Mouse (Mus musculus) myocyte (in vitro differentiated cells): ENCODE measurements at regions not wholly inside any gene's neighbourhood (a gene's known extent, or its start where the extent isn't known, plus 50 kb on each side); places are given as distances from the start of the nearest gene placed in this dataset.
A peak's percentile ranks its signal among the peaks of the same experiment; 100 is the strongest.

ENCODE experiments used
- H3K27me3 ChIP-seq: one replicate; pipeline ENCODE4 v1.6.1; 2011; ENCODE audit not compliant: control insufficient read depth, insufficient read depth, insufficient read length
- H3K36me3 ChIP-seq: one replicate; pipeline ENCODE4 v1.6.1; 2011; ENCODE audit not compliant: control insufficient read depth, insufficient read depth
- H3K4me2 ChIP-seq: one replicate; pipeline ENCODE4 v1.6.1; 2011; ENCODE audit warnings: low read depth, control low read depth
- H3K4me3 ChIP-seq: one replicate; pipeline ENCODE4 v1.5.1; 2011; ENCODE audit warnings: mild to moderate bottlenecking, control low read depth, moderate library complexity
- H3K79me2 ChIP-seq: one replicate; pipeline ENCODE4 v1.6.1; 2011; ENCODE audit not compliant: control insufficient read depth, insufficient read depth
- H3ac ChIP-seq: one replicate; pipeline ENCODE4 v1.6.1; 2011; ENCODE audit not compliant: control insufficient read depth, insufficient read length
- CEBPB ChIP-seq: IDR thresholded peaks from 2 replicates; pipeline ENCODE4 v1.6.1; 2011; ENCODE audit warnings: mild to moderate bottlenecking, moderate library complexity; ENCODE audit not compliant: poor library complexity, insufficient read depth, severe bottlenecking
- E2F4 ChIP-seq: IDR thresholded peaks from one replicate; pipeline ENCODE4 v1.6.1; 2011; ENCODE audit warnings: mild to moderate bottlenecking, control low read depth, moderate library complexity; ENCODE audit not compliant: insufficient read depth
- MAX ChIP-seq: IDR thresholded peaks from one replicate; pipeline ENCODE4 v1.6.1; 2011; ENCODE audit warnings: low read depth, mild to moderate bottlenecking, control low read depth
- MYOD1 ChIP-seq, 3 experiments: IDR thresholded peaks; one replicate each; pipeline ENCODE4 v1.6.1; 2011; ENCODE audit warnings: control low read depth in 2 of 3, low read depth in 2 of 3, mild to moderate bottlenecking in 2 of 3, moderate library complexity in 1 of 3; ENCODE audit not compliant: insufficient read length in 2 of 3, control insufficient read depth in 1 of 3
- MYOG ChIP-seq, 3 experiments: IDR thresholded peaks; one replicate each; pipeline ENCODE4 v1.6.1; 2011; ENCODE audit warnings: control low read depth in 2 of 3, low read depth in 2 of 3, mild to moderate bottlenecking in 2 of 3; ENCODE audit not compliant: insufficient read length in 2 of 3, control insufficient read depth in 1 of 3, insufficient read depth in 1 of 3
- POLR2A ChIP-seq: IDR thresholded peaks from one replicate; pipeline ENCODE4 v1.6.1; 2011; ENCODE audit warnings: low read depth, mild to moderate bottlenecking, control low read depth, moderate library complexity; ENCODE audit not compliant: insufficient read length
- POLR2AphosphoS2 ChIP-seq: IDR thresholded peaks from one replicate; pipeline ENCODE4 v1.6.1; 2011; ENCODE audit warnings: low read depth, control low read depth; ENCODE audit not compliant: insufficient read length
- REST ChIP-seq: IDR thresholded peaks from one replicate; pipeline ENCODE4 v1.6.1; 2011; ENCODE audit warnings: mild to moderate bottlenecking, control low read depth, moderate library complexity; ENCODE audit not compliant: insufficient read depth, insufficient read length
- SRF ChIP-seq: IDR thresholded peaks from one replicate; pipeline ENCODE4 v1.6.1; 2011; ENCODE audit warnings: low read depth; ENCODE audit not compliant: control insufficient read depth, insufficient read length
- TCF12 ChIP-seq: IDR thresholded peaks from one replicate; pipeline ENCODE4 v1.6.1; 2011; ENCODE audit warnings: mild to moderate bottlenecking, control low read depth; ENCODE audit not compliant: poor library complexity, insufficient read depth, severe bottlenecking
- TCF3 ChIP-seq: IDR thresholded peaks from one replicate; pipeline ENCODE4 v1.6.1; 2011; ENCODE audit warnings: low read depth, control low read depth; ENCODE audit not compliant: insufficient read length
- USF1 ChIP-seq: IDR thresholded peaks from one replicate; pipeline ENCODE4 v1.6.1; 2011; ENCODE audit warnings: low read depth, mild to moderate bottlenecking, control low read depth, moderate library complexity

- Histone ChIP-seq H3K4me2 (no peak overlapping the region), H3K79me2 (no peaks in the 10 kb centered on the region), H3K4me3 (no peak overlapping the region), H3K36me3 (no peaks in the 10 kb centered on the region), H3K27me3 (no peaks in the 10 kb centered on the region), H3ac (no peak overlapping the region)
- TF ChIP-seq MAX (no peak), TCF12 (no peak), TCF3 (no peak), E2F4 (no peak), MYOD1 (IDR thresholded peaks at IDR 0.05; ENCODE audit: control insufficient read depth in 1 of 3, insufficient read length in 2 of 3, low read depth in 2 of 3) (no peak), POLR2A (no peak), REST (no peak), POLR2AphosphoS2 (no peak), CEBPB (no peak), SRF (no peak), MYOG (IDR thresholded peaks at IDR 0.05; ENCODE audit: control insufficient read depth in 1 of 3, insufficient read depth in 1 of 3, insufficient read length in 2 of 3, low read depth in 2 of 3) (no peak), USF1 (no peak)
Observed at GRCm38 (mm10) chr17:45819143-45819542, 85.5 kb upstream of the 1600014C23Rik start.

DNA sequence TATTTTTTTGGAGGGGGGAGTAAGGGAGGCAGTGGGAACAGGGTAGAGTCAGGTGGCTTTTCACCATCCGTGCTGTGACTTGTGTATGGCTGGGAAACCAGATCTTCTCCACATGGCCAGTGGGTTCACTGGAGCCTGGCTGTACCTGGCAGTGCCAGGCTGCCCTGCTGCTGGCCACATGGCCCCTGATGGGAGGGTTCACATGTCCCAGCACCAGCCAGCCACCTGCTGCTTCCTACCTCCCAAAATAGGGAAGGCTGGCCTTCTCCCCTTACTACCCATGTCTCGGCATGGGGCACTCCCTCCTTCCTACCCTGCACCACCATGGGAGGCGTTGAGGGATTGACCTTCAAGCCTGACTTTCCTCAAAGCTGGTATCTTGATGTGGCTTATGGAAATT, 82.9 kb upstream of the 1600014C23Rik start:
- no peak overlapping the region for H3ac ChIP-seq
- H3K36me3 ChIP-seq = no peaks in the 10 kb centered on the region
- H3K27me3 ChIP-seq = no peaks in the 10 kb centered on the region
- TF ChIP-seq MYOG (IDR thresholded peaks at IDR 0.05; ENCODE audit: control insufficient read depth in 1 of 3, insufficient read depth in 1 of 3, insufficient read length in 2 of 3, low read depth in 2 of 3) = peak in 1 of 3 experiments; percentile 40
- peak in 1 of 3 experiments; percentile 77 for TF ChIP-seq MYOD1 (IDR thresholded peaks at IDR 0.05; ENCODE audit: control insufficient read depth in 1 of 3, insufficient read length in 2 of 3, low read depth in 2 of 3)
- TF ChIP-seq TCF12 = no peak
- H3K79me2 ChIP-seq = no peaks in the 10 kb centered on the region
- H3K4me2 ChIP-seq = peak overlapping the region; percentile 58
- no peak overlapping the region for H3K4me3 ChIP-seq

DNA sequence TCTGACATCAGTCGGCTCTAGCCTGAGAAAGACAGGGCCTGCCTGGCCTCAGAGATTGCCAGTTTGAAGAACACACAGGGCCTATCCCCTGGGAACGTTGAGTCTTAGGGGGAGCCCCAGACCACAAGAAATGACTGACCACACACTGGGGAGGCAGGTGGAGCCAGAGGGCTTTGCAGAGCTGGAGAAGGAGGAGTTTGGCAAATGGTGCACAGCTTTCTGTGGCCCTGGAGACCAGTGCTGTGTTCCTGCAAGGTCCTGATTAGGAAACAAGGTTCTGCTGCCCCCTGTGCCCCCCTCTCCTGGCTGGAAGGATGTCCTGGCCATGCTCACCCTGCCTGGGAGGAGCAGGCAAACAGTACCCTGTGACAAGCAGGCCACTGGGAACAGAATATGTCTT, 82.2 kb upstream of the 1600014C23Rik start:
- Histone ChIP-seq H3ac (no peak overlapping the region), H3K36me3 (no peaks in the 10 kb centered on the region), H3K4me2 (peak overlapping the region; percentile 58), H3K4me3 (no peak overlapping the region), H3K27me3 (no peaks in the 10 kb centered on the region), H3K79me2 (no peaks in the 10 kb centered on the region)
- TF ChIP-seq CEBPB (no peak), MYOG (IDR thresholded peaks at IDR 0.05; ENCODE audit: control insufficient read depth in 1 of 3, insufficient read depth in 1 of 3, insufficient read length in 2 of 3, low read depth in 2 of 3) (peak in 2 of 3 experiments; percentile 47 to 51), MAX (no peak), MYOD1 (IDR thresholded peaks at IDR 0.05; ENCODE audit: control insufficient read depth in 1 of 3, insufficient read length in 2 of 3, low read depth in 2 of 3) (peak in 2 of 3 experiments; percentile 54 to 78)

DNA sequence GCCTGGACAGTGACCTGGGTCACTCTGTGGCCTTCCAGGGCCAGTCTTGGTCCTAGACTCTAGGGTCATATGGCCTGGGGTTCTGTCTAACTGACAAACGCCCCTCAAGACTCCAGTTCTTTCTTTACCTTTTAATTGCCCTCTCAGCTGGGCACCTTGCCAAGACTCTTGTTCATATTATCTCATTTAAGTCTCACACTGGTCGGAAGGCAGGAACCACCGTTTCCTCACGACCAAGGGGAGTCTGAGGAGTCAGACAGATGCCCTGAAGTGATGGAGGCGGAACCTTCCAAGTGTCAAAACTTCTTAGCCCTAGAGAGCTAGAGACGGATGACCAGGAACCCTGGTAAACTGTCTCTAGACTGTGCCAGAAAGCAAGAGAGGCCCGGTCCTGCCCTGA, 81.7 kb upstream of the 1600014C23Rik start:
- Histone ChIP-seq H3ac (no peak overlapping the region), H3K79me2 (no peaks in the 10 kb centered on the region), H3K36me3 (no peaks in the 10 kb centered on the region), H3K4me2 (peak overlapping the region; percentile 58), H3K27me3 (no peaks in the 10 kb centered on the region), H3K4me3 (no peak overlapping the region)
- TF ChIP-seq USF1 = no peak
- no peak for TF ChIP-seq REST
- no peak for TF ChIP-seq CEBPB
- no peak for TF ChIP-seq POLR2A
- no peak for TF ChIP-seq POLR2AphosphoS2
- TF ChIP-seq MYOD1 (IDR thresholded peaks at IDR 0.05; ENCODE audit: control insufficient read depth in 1 of 3, insufficient read length in 2 of 3, low read depth in 2 of 3) = no peak
- TF ChIP-seq E2F4 = no peak
- TF ChIP-seq MAX = no peak
- no peak for TF ChIP-seq TCF12
- no peak for TF ChIP-seq TCF3
- no peak for TF ChIP-seq MYOG (IDR thresholded peaks at IDR 0.05; ENCODE audit: control insufficient read depth in 1 of 3, insufficient read depth in 1 of 3, insufficient read length in 2 of 3, low read depth in 2 of 3)
- no peak for TF ChIP-seq SRF

DNA sequence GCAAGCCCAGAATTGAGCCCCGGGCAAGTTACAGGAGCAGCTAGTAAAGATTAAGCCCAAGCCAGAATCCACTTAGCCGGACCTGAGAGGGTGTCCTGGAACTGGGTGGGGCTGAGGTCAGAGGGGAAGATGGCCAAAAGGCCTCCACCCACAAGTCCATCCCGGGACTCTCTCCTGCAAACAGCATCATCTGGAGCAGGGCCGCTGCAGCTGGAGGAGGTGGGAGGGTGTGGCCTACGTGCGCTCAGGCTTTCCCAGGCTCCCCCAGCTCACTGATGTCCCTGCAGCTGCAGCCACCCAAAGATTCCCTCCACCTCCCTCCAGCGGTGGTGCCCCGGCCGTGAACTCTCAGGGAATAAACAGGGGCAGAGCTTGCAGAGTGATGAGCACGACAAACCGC, 80.9 kb upstream of the 1600014C23Rik start:
- no peak overlapping the region for H3K4me2 ChIP-seq
- no peak for TF ChIP-seq TCF12
- peak in 1 of 3 experiments; percentile 24 for TF ChIP-seq MYOD1 (IDR thresholded peaks at IDR 0.05; ENCODE audit: control insufficient read depth in 1 of 3, insufficient read length in 2 of 3, low read depth in 2 of 3)
- TF ChIP-seq CEBPB = no peak

More for the DNA sequence above, 80.9 kb upstream of the 1600014C23Rik start:
- Histone ChIP-seq H3K27me3 (no peaks in the 10 kb centered on the region), H3K36me3 (no peaks in the 10 kb centered on the region), H3K79me2 (no peaks in the 10 kb centered on the region), H3ac (no peak overlapping the region), H3K4me3 (no peak overlapping the region)
